Mouse (Mus musculus) layer of hippocampus, adult 8-10 months (tissue): Measurements from ENCODE around the gene Zfp3. TPM values are rescaled to one million over a fixed set of nuclear protein-coding genes. Genes with fewer than 3 reads are reported as not detected.

Experiments
- DNase-seq, 2 experiments: peaks; one replicate each; pipeline ENCODE4 v3.0.0; 2022; ENCODE audit warnings: low spot score in 2 of 2
- microRNA-seq, 2 experiments: library from miRNA; unstranded; fragments of <30 nt; microRNA quantifications; one replicate each; pipeline ENCODE4 v1.2.0; 2022
- total RNA-seq, 4 experiments: library from RNA; stranded (reverse); gene quantifications; 2 replicates each; pipeline ENCODE4 v1.2.4; 2022

Gene Zfp3
- total RNA-seq, 4 experiments from 2014 or later = 20.4 to 23.8 (median 22.2) TPM

- DNase-seq = no peak
These were observed 42.7 kb downstream of the Zfp3 start for GRCm38 (mm10) chr11:70806697-70807096.

- no peak for DNase-seq
These were observed 43.6 kb downstream of the Zfp3 start for GRCm38 (mm10) chr11:70807630-70808029.

- no peak for DNase-seq
These were observed 44.1 kb downstream of the Zfp3 start for GRCm38 (mm10) chr11:70808101-70808500.

GRCm38 (mm10) chr11:70809011-70809410 lies 45.0 kb downstream of the Zfp3 start:
- DNase-seq = no peak

- no peak for DNase-seq
These were observed 47.0 kb downstream of the Zfp3 start for GRCm38 (mm10) chr11:70811041-70811440.

GRCm38 (mm10) chr11:70811471-70812240 lies 47.6 kb downstream of the Zfp3 start:
- no peak for DNase-seq

GRCm38 (mm10) chr11:70812365-70812764 lies 48.4 kb downstream of the Zfp3 start, which contains the start of gene Scimp:
Gene Scimp (minus strand): TSS chr11:70812586.
- no peak for DNase-seq

GRCm38 (mm10) chr11:70815071-70815470 lies 51.1 kb downstream of the Zfp3 start:
- no peak for DNase-seq

GRCm38 (mm10) chr11:70815498-70816078 lies 51.6 kb downstream of the Zfp3 start:
- peak; percentile 21 to 65 for DNase-seq

GRCm38 (mm10) chr11:70816770-70817169 lies 52.8 kb downstream of the Zfp3 start:
- DNase-seq = no peak

- no peak for DNase-seq
These were observed 56.1 kb downstream of the Zfp3 start for GRCm38 (mm10) chr11:70820120-70820519.

- no peak for DNase-seq
These were observed 58.0 kb downstream of the Zfp3 start for GRCm38 (mm10) chr11:70821728-70822591.

Small RNA genes within 50 kb of the gene (microRNA-seq; reads per million reads assigned to microRNA genes)
- gene Gm22760 = 0 reads per million in 2 experiments

Other genes with a start within 250 kb of the Zfp3 start
- not detected for gene Vmo1, start 249.6 kb upstream of the Zfp3 start, total RNA-seq
- not detected for gene Gltpd2, start 245.0 kb upstream of the Zfp3 start, total RNA-seq
- gene Psmb6, start 238.8 kb upstream of the Zfp3 start, total RNA-seq = 100 to 1,000 TPM; 176 to 204 (median 189) TPM
- gene Gm40193, start 231.3 kb upstream of the Zfp3 start, total RNA-seq = not detected
- 10 to 100 TPM; 18.2 to 23.4 (median 20.2) TPM for gene Pld2, start 224.1 kb upstream of the Zfp3 start, total RNA-seq
- gene Mink1, start 201.3 kb upstream of the Zfp3 start, total RNA-seq = 100 to 1,000 TPM; 419 to 496 (median 460) TPM
- gene 4930544D05Rik, start 148.4 kb upstream of the Zfp3 start, total RNA-seq = 1 to 10 TPM in 1 of 4 experiments, under 1 TPM in 2, not detected in 1; 0.54 to 1.1 (median 0.87) TPM
- gene Chrne, start 145.0 kb upstream of the Zfp3 start, total RNA-seq = 1 to 10 TPM in 1 of 4 experiments, not detected in 3; 1.0 TPM
- under 1 TPM in 1 of 4 experiments, not detected in 3; 0.21 TPM for gene Gp1ba, start 125.1 kb upstream of the Zfp3 start, total RNA-seq
- 100 to 1,000 TPM in 1 of 4 experiments, 10 to 100 TPM in 3; 84.8 to 102 (median 92.8) TPM for gene Rnf167, start 117.0 kb upstream of the Zfp3 start, total RNA-seq
- 100 to 1,000 TPM; 118 to 129 (median 122) TPM for gene Slc25a11, start 116.7 kb upstream of the Zfp3 start, total RNA-seq
- gene Pfn1, start 109.6 kb upstream of the Zfp3 start, total RNA-seq = 100 to 1,000 TPM; 268 to 335 (median 298) TPM
- gene Eno3, start 107.0 kb upstream of the Zfp3 start, total RNA-seq = 10 to 100 TPM in 3 of 4 experiments, 1 to 10 TPM in 1; 10.0 to 14.5 (median 11.2) TPM
- 10 to 100 TPM; 47.4 to 54.8 (median 51.8) TPM for gene Spag7, start 94.8 kb upstream of the Zfp3 start, total RNA-seq
- 100 to 1,000 TPM; 291 to 332 (median 307) TPM for gene Camta2, start 76.1 kb upstream of the Zfp3 start, total RNA-seq
- 1 to 10 TPM; 3.8 to 6.5 (median 4.7) TPM for gene Inca1, start 64.1 kb upstream of the Zfp3 start, total RNA-seq
- 10 to 100 TPM; 71.2 to 92.9 (median 83.9) TPM for gene Kif1c, start 63.7 kb upstream of the Zfp3 start, total RNA-seq
- 1 to 10 TPM in 1 of 4 experiments, under 1 TPM in 1, not detected in 2; 0.83 to 1.9 TPM for gene Scimp, start 48.4 kb downstream of the Zfp3 start, total RNA-seq
- 100 to 1,000 TPM; 114 to 117 (median 116) TPM for gene Rabep1, start 80.6 kb downstream of the Zfp3 start, total RNA-seq
- gene Nup88, start 205.8 kb downstream of the Zfp3 start, total RNA-seq = 10 to 100 TPM; 50.9 to 62.2 (median 52.4) TPM
- 10 to 100 TPM; 33.5 to 43.3 (median 39.9) TPM for gene Rpain, start 206.0 kb downstream of the Zfp3 start, total RNA-seq
- 100 to 1,000 TPM; 103 to 108 (median 106) TPM for gene C1qbp, start 218.8 kb downstream of the Zfp3 start, total RNA-seq
- 10 to 100 TPM; 53.0 to 65.5 (median 58.5) TPM for gene Dhx33, start 240.2 kb downstream of the Zfp3 start, total RNA-seq